Mouse (Mus musculus): ENCODE data around the gene Grap2. TPM values are rescaled to one million over a fixed set of nuclear protein-coding genes. Genes with fewer than 3 reads are reported as not detected.

The Grap2 gene
- 0.09 TPM in 1 of 2 replicates, not detected in the other for polyA plus RNA-seq (2015; fragmentation: Nextera tagmentation; extraction: Ambion mirVana)

- Histone ChIP-seq H3K27ac (replicated peaks) (no peak within 1 kb of the TSS), H3K36me3 (no peaks in the 10 kb centered on the region), H3K4me2 (replicated peaks) (no peak within 1 kb of the TSS), H3K27me3 (no peaks in the 10 kb centered on the region), H3K4me3 (no peak within 1 kb of the TSS), H3K9me3 (no peaks in the 10 kb centered on the region), H3K4me1 (peaks cover 14% of the 10 kb centered on the region), H3K9ac (replicated peaks) (no peak within 1 kb of the TSS)
- no peak for ATAC-seq (replicated peaks)
- 61% methylated on average over 12 of the region's 12 CpGs for WGBS
These were observed at the start of gene Grap2 for GRCm38 (mm10) chr15:80572291-80572690. TSS of gene Grap2 (plus strand) at chr15:80572594.

GRCm38 (mm10) chr15:80529955-80530869 lies 42.2 kb upstream of the Grap2 start:
- Histone ChIP-seq H3K27ac (replicated peaks) (peak overlapping the region; percentile 67), H3K27me3 (no peaks in the 10 kb centered on the region), H3K9ac (replicated peaks) (no peak overlapping the region), H3K36me3 (no peaks in the 10 kb centered on the region), H3K4me1 (peaks cover 9% of the 10 kb centered on the region; the same call in 1 of the 2 replicates), H3K4me3 (no peak overlapping the region), H3K9me3 (no peaks in the 10 kb centered on the region), H3K4me2 (replicated peaks) (peak overlapping the region; percentile 23)
- WGBS: 36% methylated on average over 20 of the region's 20 CpGs
- no peak for ATAC-seq (replicated peaks)

GRCm38 (mm10) chr15:80531026-80531425 lies 41.4 kb upstream of the Grap2 start:
- ATAC-seq (replicated peaks): no peak
- H3K27ac ChIP-seq (replicated peaks): no peak overlapping the region
- no peak overlapping the region for H3K4me2 ChIP-seq (replicated peaks)
- WGBS: 85% methylated on average over 9 of the region's 9 CpGs
- H3K4me3 ChIP-seq: no peak overlapping the region
- no peak overlapping the region for H3K9ac ChIP-seq (replicated peaks)
- H3K36me3 ChIP-seq: no peaks in the 10 kb centered on the region
- H3K9me3 ChIP-seq: no peaks in the 10 kb centered on the region
- peaks cover 9% of the 10 kb centered on the region; the same call in 1 of the 2 replicates for H3K4me1 ChIP-seq
- no peaks in the 10 kb centered on the region for H3K27me3 ChIP-seq

GRCm38 (mm10) chr15:80532281-80533072 lies 39.9 kb upstream of the Grap2 start:
- no peak overlapping the region for H3K4me3 ChIP-seq
- no peak for ATAC-seq (replicated peaks)
- no peak overlapping the region for H3K27ac ChIP-seq (replicated peaks)
- no peak overlapping the region for H3K9ac ChIP-seq (replicated peaks)
- H3K36me3 ChIP-seq: no peaks in the 10 kb centered on the region
- H3K27me3 ChIP-seq: no peaks in the 10 kb centered on the region
- WGBS: 88% methylated on average over 8 of the region's 8 CpGs
- H3K9me3 ChIP-seq: no peaks in the 10 kb centered on the region
- H3K4me2 ChIP-seq (replicated peaks): no peak overlapping the region
- H3K4me1 ChIP-seq: peaks cover 9% of the 10 kb centered on the region; the same call in 1 of the 2 replicates

GRCm38 (mm10) chr15:80533274-80533673 lies 39.1 kb upstream of the Grap2 start:
- no peak for ATAC-seq (replicated peaks)
- Histone ChIP-seq H3K4me1 (peaks cover 9% of the 10 kb centered on the region; the same call in 1 of the 2 replicates), H3K36me3 (no peaks in the 10 kb centered on the region), H3K9me3 (no peaks in the 10 kb centered on the region), H3K27ac (replicated peaks) (no peak overlapping the region), H3K4me2 (replicated peaks) (no peak overlapping the region), H3K4me3 (no peak overlapping the region), H3K9ac (replicated peaks) (no peak overlapping the region), H3K27me3 (no peaks in the 10 kb centered on the region)
- WGBS: 57% methylated on average over 6 of the region's 6 CpGs

GRCm38 (mm10) chr15:80536051-80536450 lies 36.3 kb upstream of the Grap2 start:
- Histone ChIP-seq H3K27me3 (no peaks in the 10 kb centered on the region), H3K36me3 (no peaks in the 10 kb centered on the region), H3K4me3 (no peak overlapping the region), H3K4me2 (replicated peaks) (no peak overlapping the region), H3K4me1 (no peaks in the 10 kb centered on the region), H3K9ac (replicated peaks) (no peak overlapping the region), H3K27ac (replicated peaks) (peak overlapping the region; percentile 20), H3K9me3 (no peaks in the 10 kb centered on the region)
- no peak for ATAC-seq (replicated peaks)
- WGBS: 63% methylated on average over 2 of the region's 2 CpGs

GRCm38 (mm10) chr15:80538075-80538474 lies 34.3 kb upstream of the Grap2 start:
- Histone ChIP-seq H3K9ac (replicated peaks) (no peak overlapping the region), H3K27me3 (no peaks in the 10 kb centered on the region), H3K36me3 (no peaks in the 10 kb centered on the region), H3K4me2 (replicated peaks) (no peak overlapping the region), H3K4me1 (no peaks in the 10 kb centered on the region), H3K9me3 (no peaks in the 10 kb centered on the region), H3K4me3 (no peak overlapping the region), H3K27ac (replicated peaks) (no peak overlapping the region)
- WGBS: 99% methylated on average over 2 of the region's 2 CpGs
- ATAC-seq (replicated peaks): no peak

- no peaks in the 10 kb centered on the region for H3K9me3 ChIP-seq
- no peak overlapping the region for H3K9ac ChIP-seq (replicated peaks)
- H3K4me2 ChIP-seq (replicated peaks): no peak overlapping the region
- H3K27me3 ChIP-seq: no peaks in the 10 kb centered on the region
- H3K36me3 ChIP-seq: no peaks in the 10 kb centered on the region
- H3K27ac ChIP-seq (replicated peaks): no peak overlapping the region
- no peaks in the 10 kb centered on the region for H3K4me1 ChIP-seq
- ATAC-seq (replicated peaks): no peak
- H3K4me3 ChIP-seq: no peak overlapping the region
- 80% methylated on average over 7 of the region's 7 CpGs for WGBS
These were observed 33.6 kb upstream of the Grap2 start for GRCm38 (mm10) chr15:80538671-80539340.

- Histone ChIP-seq H3K9ac (replicated peaks) (no peak overlapping the region), H3K9me3 (no peaks in the 10 kb centered on the region), H3K27ac (replicated peaks) (no peak overlapping the region), H3K4me3 (no peak overlapping the region), H3K4me1 (peaks cover 4% of the 10 kb centered on the region; the same call in 1 of the 2 replicates), H3K4me2 (replicated peaks) (no peak overlapping the region), H3K27me3 (no peaks in the 10 kb centered on the region), H3K36me3 (no peaks in the 10 kb centered on the region)
- ATAC-seq (replicated peaks): no peak
- 57% methylated on average over 3 of the region's 3 CpGs for WGBS
These were observed 28.3 kb upstream of the Grap2 start for GRCm38 (mm10) chr15:80544115-80544514.

GRCm38 (mm10) chr15:80545430-80545829 lies 27.0 kb upstream of the Grap2 start:
- Histone ChIP-seq H3K9me3 (no peaks in the 10 kb centered on the region), H3K4me2 (replicated peaks) (no peak overlapping the region), H3K9ac (replicated peaks) (no peak overlapping the region), H3K4me1 (peaks cover 4% of the 10 kb centered on the region; the same call in 1 of the 2 replicates), H3K36me3 (no peaks in the 10 kb centered on the region), H3K27ac (replicated peaks) (no peak overlapping the region), H3K27me3 (no peaks in the 10 kb centered on the region), H3K4me3 (no peak overlapping the region)
- ATAC-seq (replicated peaks): no peak
- 39% methylated on average over 6 of the region's 6 CpGs for WGBS

GRCm38 (mm10) chr15:80554860-80555822 lies 17.3 kb upstream of the Grap2 start:
- Histone ChIP-seq H3K36me3 (no peaks in the 10 kb centered on the region), H3K9ac (replicated peaks) (no peak overlapping the region), H3K4me2 (replicated peaks) (no peak overlapping the region), H3K4me3 (no peak overlapping the region), H3K9me3 (no peaks in the 10 kb centered on the region), H3K27ac (replicated peaks) (no peak overlapping the region), H3K27me3 (no peaks in the 10 kb centered on the region), H3K4me1 (no peaks in the 10 kb centered on the region)
- ATAC-seq (replicated peaks): no peak
- WGBS: 98% methylated on average over 6 of the region's 6 CpGs
